Mouse (Mus musculus) stomach, postnatal 0 days (tissue): ENCODE measurements around the gene Rtp4.

Experiments
- CTCF ChIP-seq: IDR thresholded peaks from 2 replicates; pipeline ENCODE4 v1.5.1; 2016; ENCODE audit warnings: antibody characterized with exemption, low read depth, mild to moderate bottlenecking, moderate library complexity
- EP300 ChIP-seq: optimal IDR thresholded peaks from 2 replicates; pipeline ENCODE3; 2016; ENCODE audit warnings: antibody characterized with exemption

DNA sequence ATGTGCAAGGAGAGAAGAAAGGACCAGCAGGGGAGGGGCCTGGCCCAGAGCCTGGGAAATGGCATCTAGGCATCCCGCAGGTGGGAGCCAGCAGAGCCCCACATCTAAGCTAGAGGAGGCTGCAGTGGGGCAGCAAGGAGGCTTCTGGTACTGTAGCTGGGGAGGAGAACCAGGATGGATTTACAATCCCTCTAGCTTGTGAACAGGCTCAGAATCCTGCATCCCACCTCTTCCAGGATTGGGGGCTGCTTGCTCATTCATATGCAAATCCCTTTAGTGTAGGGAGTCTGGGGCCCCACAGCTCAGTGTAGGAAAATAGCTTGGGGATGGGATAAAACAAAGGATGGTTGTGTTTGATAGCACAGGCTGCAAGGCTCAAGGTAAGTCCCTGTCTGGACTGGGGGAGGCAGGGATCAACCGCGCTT is 15.8 kb upstream of the Rtp4 start:
- no peak for TF ChIP-seq CTCF
- TF ChIP-seq EP300: no peak
